Mouse (Mus musculus) olfactory bulb, adult 2 months (tissue): ENCODE measurements around the gene Gpatch2.

ENCODE experiments used
- CTCF ChIP-seq: fragments of 200-500 bp; IDR thresholded peaks from 2 replicates; pipeline ENCODE4 v1.5.1; 2012; ENCODE audit warnings: low read depth, mild to moderate bottlenecking, low read length, moderate library complexity; ENCODE audit not compliant: insufficient read depth
- POLR2A ChIP-seq: fragments of 200-500 bp; IDR thresholded peaks from 2 replicates; pipeline ENCODE4 v1.6.1; 2012; ENCODE audit warnings: mild to moderate bottlenecking, low read depth, low read length, moderate library complexity; ENCODE audit not compliant: insufficient read depth

GRCm38 (mm10) chr1:187290186-187290585 is 74.9 kb downstream of the Gpatch2 start:
- no peak for TF ChIP-seq CTCF
- no peak for TF ChIP-seq POLR2A
